Mouse (Mus musculus) limb, embryonic 11.5 days (tissue): ENCODE results near the gene Vps41. TPM values are rescaled to one million over a fixed set of nuclear protein-coding genes. Genes with fewer than 3 reads are reported as not detected.

Experiments
- ATAC-seq: fragments of 200-750 bp; cut with Nextera tagmentation; 2 replicates; pipeline ENCODE4 v1.8.0; 2017; ENCODE audit warnings: low read depth; ENCODE audit not compliant: insufficient number of reproducible peaks, low FRiP score, low TSS enrichment
- DNase-seq: peaks from one replicate; pipeline ENCODE4 v3.0.0-alpha.2; 2015; ENCODE audit warnings: low spot score
- H3K27ac ChIP-seq: fragments of 300-500 bp; sonication (generic); replicated peaks from 2 replicates; pipeline ENCODE4 v1.5.1; 2014; ENCODE audit warnings: low read depth, mild to moderate bottlenecking, low read length
- H3K27me3 ChIP-seq: fragments of 300-500 bp; sonication (generic); 2 replicates; pipeline ENCODE4 v1.6.1; 2014; ENCODE audit warnings: mild to moderate bottlenecking, low read length, mixed read lengths; ENCODE audit not compliant: control insufficient read depth, insufficient read depth
- H3K36me3 ChIP-seq: fragments of 300-500 bp; sonication (generic); 2 replicates; pipeline ENCODE4 v1.6.1; 2014; ENCODE audit warnings: mild to moderate bottlenecking, low read length, moderate library complexity, mixed read lengths; ENCODE audit not compliant: control insufficient read depth, insufficient read depth
- H3K4me1 ChIP-seq: fragments of 300-500 bp; sonication (generic); 2 replicates; pipeline ENCODE4 v1.6.1; 2014; ENCODE audit warnings: low read length, mixed read lengths; ENCODE audit not compliant: control insufficient read depth, insufficient read depth
- H3K4me2 ChIP-seq: fragments of 300-500 bp; sonication (generic); 2 replicates; pipeline ENCODE4 v1.6.1; 2014; ENCODE audit warnings: low read depth, mild to moderate bottlenecking, moderate library complexity; ENCODE audit not compliant: severe bottlenecking
- H3K4me3 ChIP-seq: fragments of 300-500 bp; sonication (generic); 2 replicates; pipeline ENCODE4 v1.5.1; 2014; ENCODE audit warnings: low read depth, low read length
- H3K9ac ChIP-seq: fragments of 300-500 bp; sonication (generic); 2 replicates; pipeline ENCODE4 v1.6.1; 2014; ENCODE audit warnings: mild to moderate bottlenecking, low read length
- H3K9me3 ChIP-seq: fragments of 300-500 bp; sonication (generic); 2 replicates; pipeline ENCODE4 v1.6.1; 2016; ENCODE audit warnings: low read length; ENCODE audit not compliant: control insufficient read depth
- WGBS: fragments of 180-500 bp; shearing (Covaris S2); extraction: QIAGEN DNeasy Blood & Tissue Kit; methylation state at CpG from one replicate; pipeline ENCODE4 v1.1.7; 2014; 5-methylcytosine and 5-hydroxymethylcytosine counted together
- polyA plus RNA-seq: library from polyadenylated mRNA; unstranded; fragments of >200 nt; fragmentation: Nextera tagmentation; extraction: Ambion mirVana; gene quantifications from 2 replicates; pipeline ENCODE4 v1.2.1, GENCODE M21; 2014

The Vps41 gene
- polyA plus RNA-seq, 1 experiment from 2014 or later: 70.4 TPM

- Histone ChIP-seq H3K4me1 (no peaks in the 10 kb centered on the region), H3K9ac (no peak overlapping the region), H3K27ac (no peak overlapping the region), H3K36me3 (no peaks in the 10 kb centered on the region), H3K27me3 (no peaks in the 10 kb centered on the region), H3K9me3 (no peaks in the 10 kb centered on the region), H3K4me2 (no peak overlapping the region), H3K4me3 (no peak overlapping the region)
- DNase-seq (no peak), ATAC-seq (no peak)
- 17% methylated on average over 1 of the region's 1 CpGs for WGBS
Measured at GRCm38 (mm10) chr13:18785702-18786101, 68.6 kb downstream of the Vps41 start.

- no peaks in the 10 kb centered on the region for H3K36me3 ChIP-seq
- no peak overlapping the region for H3K27ac ChIP-seq
- no peaks in the 10 kb centered on the region for H3K4me1 ChIP-seq
- no peaks in the 10 kb centered on the region for H3K9me3 ChIP-seq
- no peaks in the 10 kb centered on the region for H3K27me3 ChIP-seq
- WGBS: 90% methylated on average over 4 of the region's 4 CpGs
- DNase-seq: no peak
- H3K9ac ChIP-seq: no peak overlapping the region
- no peak for ATAC-seq
- H3K4me2 ChIP-seq: no peak overlapping the region
- H3K4me3 ChIP-seq: no peak overlapping the region
Measured at GRCm38 (mm10) chr13:18788040-18788439, 71.0 kb downstream of the Vps41 start.

GRCm38 (mm10) chr13:18788689-18789088 is 71.6 kb downstream of the Vps41 start:
- WGBS: 73% methylated on average over 2 of the region's 2 CpGs
- Histone ChIP-seq H3K9me3 (no peaks in the 10 kb centered on the region), H3K4me3 (no peak overlapping the region), H3K27ac (no peak overlapping the region), H3K27me3 (no peaks in the 10 kb centered on the region), H3K9ac (no peak overlapping the region), H3K36me3 (no peaks in the 10 kb centered on the region), H3K4me2 (no peak overlapping the region), H3K4me1 (no peaks in the 10 kb centered on the region)
- ATAC-seq (no peak), DNase-seq (no peak)

- Histone ChIP-seq H3K36me3 (no peaks in the 10 kb centered on the region), H3K4me3 (no peak overlapping the region), H3K4me1 (no peaks in the 10 kb centered on the region), H3K4me2 (no peak overlapping the region), H3K9me3 (no peaks in the 10 kb centered on the region), H3K27me3 (no peaks in the 10 kb centered on the region), H3K27ac (no peak overlapping the region), H3K9ac (no peak overlapping the region)
- DNase-seq: no peak
- ATAC-seq: no peak
- 90% methylated on average over 4 of the region's 4 CpGs for WGBS
Measured at GRCm38 (mm10) chr13:18789662-18790061, 72.6 kb downstream of the Vps41 start.

GRCm38 (mm10) chr13:18790086-18790485 is 73.0 kb downstream of the Vps41 start:
- Histone ChIP-seq H3K9me3 (no peaks in the 10 kb centered on the region), H3K4me1 (no peaks in the 10 kb centered on the region), H3K27me3 (no peaks in the 10 kb centered on the region), H3K27ac (no peak overlapping the region), H3K4me2 (no peak overlapping the region), H3K4me3 (no peak overlapping the region), H3K36me3 (no peaks in the 10 kb centered on the region), H3K9ac (no peak overlapping the region)
- no peak for DNase-seq
- no peak for ATAC-seq
- 91% methylated on average over 6 of the region's 6 CpGs for WGBS

GRCm38 (mm10) chr13:18791314-18791713 is 74.2 kb downstream of the Vps41 start:
- H3K9ac ChIP-seq: no peak overlapping the region
- H3K27me3 ChIP-seq: no peaks in the 10 kb centered on the region
- no peaks in the 10 kb centered on the region for H3K4me1 ChIP-seq
- no peak for ATAC-seq
- 78% methylated on average over 4 of the region's 4 CpGs for WGBS
- no peaks in the 10 kb centered on the region for H3K9me3 ChIP-seq
- H3K4me3 ChIP-seq: no peak overlapping the region
- no peak overlapping the region for H3K4me2 ChIP-seq
- no peak for DNase-seq
- H3K27ac ChIP-seq: no peak overlapping the region
- no peaks in the 10 kb centered on the region for H3K36me3 ChIP-seq

- no peak overlapping the region for H3K4me3 ChIP-seq
- no peak overlapping the region for H3K9ac ChIP-seq
- no peaks in the 10 kb centered on the region for H3K4me1 ChIP-seq
- WGBS: 85% methylated on average over 2 of the region's 2 CpGs
- ATAC-seq (no peak), DNase-seq (no peak)
- H3K27ac ChIP-seq: no peak overlapping the region
- H3K27me3 ChIP-seq: no peaks in the 10 kb centered on the region
- H3K36me3 ChIP-seq: no peaks in the 10 kb centered on the region
- H3K4me2 ChIP-seq: no peak overlapping the region
- no peaks in the 10 kb centered on the region for H3K9me3 ChIP-seq
Measured at GRCm38 (mm10) chr13:18791724-18792123, 74.6 kb downstream of the Vps41 start.

- H3K4me2 ChIP-seq: no peak overlapping the region
- H3K9me3 ChIP-seq: no peaks in the 10 kb centered on the region
- no peak overlapping the region for H3K4me3 ChIP-seq
- H3K36me3 ChIP-seq: no peaks in the 10 kb centered on the region
- no peaks in the 10 kb centered on the region for H3K4me1 ChIP-seq
- H3K27ac ChIP-seq: no peak overlapping the region
- H3K9ac ChIP-seq: no peak overlapping the region
- ATAC-seq: no peak
- H3K27me3 ChIP-seq: no peaks in the 10 kb centered on the region
- WGBS: 65% methylated on average over 3 of the region's 3 CpGs
- DNase-seq: no peak
Measured at GRCm38 (mm10) chr13:18794454-18794853, 77.4 kb downstream of the Vps41 start.

GRCm38 (mm10) chr13:18797555-18797954 is 80.5 kb downstream of the Vps41 start:
- H3K27me3 ChIP-seq: no peaks in the 10 kb centered on the region
- no peak overlapping the region for H3K4me3 ChIP-seq
- DNase-seq (no peak), ATAC-seq (no peak)
- no peaks in the 10 kb centered on the region for H3K9me3 ChIP-seq
- H3K4me1 ChIP-seq: no peaks in the 10 kb centered on the region
- H3K27ac ChIP-seq: no peak overlapping the region
- no peak overlapping the region for H3K4me2 ChIP-seq
- 90% methylated on average over 5 of the region's 5 CpGs for WGBS
- H3K36me3 ChIP-seq: no peaks in the 10 kb centered on the region
- H3K9ac ChIP-seq: no peak overlapping the region
